Mouse (Mus musculus) forebrain, embryonic 15.5 days (tissue): Measurements from ENCODE around the gene Arhgef12. TPM values are rescaled to one million over a fixed set of nuclear protein-coding genes. Genes with fewer than 3 reads are reported as not detected.
A peak's percentile ranks its signal among the peaks of the same experiment; 100 is the strongest.
"Not testable (repeated sequence)": the region's sequence is repeated elsewhere in the genome, so short reads cannot be mapped to it uniquely, and the experiment has no call there.

Source experiments
- ATAC-seq: fragments of 200-750 bp; cut with Nextera tagmentation; replicated peaks from 2 replicates; pipeline ENCODE4 v1.8.0; 2017; ENCODE audit warnings: mild to moderate bottlenecking, moderate TSS enrichment, moderate library complexity
- H3K27ac ChIP-seq: fragments of 300-500 bp; sonication (generic); replicated peaks from 2 replicates; pipeline ENCODE4 v1.5.1; 2015; ENCODE audit warnings: mild to moderate bottlenecking, inconsistent platforms
- H3K27me3 ChIP-seq: fragments of 300-500 bp; sonication (generic); 2 replicates; pipeline ENCODE4 v1.6.1; 2015; ENCODE audit warnings: inconsistent platforms
- H3K36me3 ChIP-seq: fragments of 300-500 bp; sonication (generic); 2 replicates; pipeline ENCODE4 v1.6.1; 2015; ENCODE audit warnings: mild to moderate bottlenecking, inconsistent platforms
- H3K4me1 ChIP-seq: fragments of 300-500 bp; sonication (generic); 2 replicates; pipeline ENCODE4 v1.6.1; 2015; ENCODE audit warnings: inconsistent platforms
- H3K4me2 ChIP-seq: fragments of 300-500 bp; sonication (generic); replicated peaks from 2 replicates; pipeline ENCODE4 v1.6.1; 2015; ENCODE audit warnings: mild to moderate bottlenecking, inconsistent platforms
- H3K4me3 ChIP-seq: fragments of 300-500 bp; sonication (generic); 2 replicates; pipeline ENCODE4 v1.5.1; 2015; ENCODE audit warnings: mild to moderate bottlenecking, inconsistent platforms
- H3K9ac ChIP-seq: fragments of 300-500 bp; sonication (generic); replicated peaks from 2 replicates; pipeline ENCODE4 v1.6.1; 2015; ENCODE audit warnings: mild to moderate bottlenecking, inconsistent platforms
- H3K9me3 ChIP-seq: fragments of 300-500 bp; sonication (generic); 2 replicates; pipeline ENCODE4 v1.6.1; 2016; ENCODE audit warnings: inconsistent platforms
- WGBS: fragments of 180-500 bp; shearing (Covaris S2); methylation state at CpG from one replicate; pipeline ENCODE4 v1.1.7; 2015; ENCODE audit warnings: mixed read lengths; 5-methylcytosine and 5-hydroxymethylcytosine counted together
- polyA plus RNA-seq: library from polyadenylated mRNA; unstranded; fragments of >200 nt; fragmentation: Nextera tagmentation; extraction: Ambion mirVana; gene quantifications from 2 replicates; pipeline ENCODE4 v1.2.1, GENCODE M21; 2015

The Arhgef12 gene
- polyA plus RNA-seq, 1 experiment from 2014 or later, result 20.0 TPM

GRCm38 (mm10) chr9:42967731-42968130 lies 139.3 kb downstream of the Arhgef12 start:
- no peak for ATAC-seq
- Histone ChIP-seq H3K36me3 (peaks cover 56% of the 10 kb centered on the region), H3K9me3 (no peaks in the 10 kb centered on the region), H3K4me3 (no peak overlapping the region), H3K27ac (no peak overlapping the region), H3K4me2 (no peak overlapping the region), H3K9ac (no peak overlapping the region), H3K27me3 (no peaks in the 10 kb centered on the region), H3K4me1 (peaks cover 5% of the 10 kb centered on the region)
- 90% methylated on average over 9 of the region's 9 CpGs for WGBS

- H3K36me3 ChIP-seq, result peaks cover 33% of the 10 kb centered on the region
- not testable (repeated sequence) for H3K9me3 ChIP-seq, H3K27ac ChIP-seq, H3K4me3 ChIP-seq, H3K4me2 ChIP-seq, H3K9ac ChIP-seq, ATAC-seq, H3K27me3 ChIP-seq, H3K4me1 ChIP-seq
- WGBS, result 74% methylated on average over 3 of the region's 3 CpGs
These were observed 142.2 kb downstream of the Arhgef12 start for GRCm38 (mm10) chr9:42964809-42965208.

- 0 out of 2 replicates have a peak, but pooled peaks have one; percentile 35 for ATAC-seq
These were observed 142.7 kb downstream of the Arhgef12 start for GRCm38 (mm10) chr9:42964366-42964765.

GRCm38 (mm10) chr9:42962506-42962905 lies 144.5 kb downstream of the Arhgef12 start:
- WGBS, result 90% methylated on average over 6 of the region's 6 CpGs
- no peak overlapping the region for H3K27ac ChIP-seq
- ATAC-seq, result no peak

More at GRCm38 (mm10) chr9:42964366-42964765, 142.7 kb downstream of the Arhgef12 start:
- H3K27me3 ChIP-seq, result no peaks in the 10 kb centered on the region
- peaks cover 28% of the 10 kb centered on the region for H3K36me3 ChIP-seq
- H3K9ac ChIP-seq, result no peak overlapping the region
- H3K9me3 ChIP-seq, result no peaks in the 10 kb centered on the region
- H3K4me3 ChIP-seq, result no peak overlapping the region
- H3K4me2 ChIP-seq, result no peak overlapping the region
- 55% methylated on average over 12 of the region's 12 CpGs for WGBS
- no peak overlapping the region; the same call in 1 of the 2 replicates for H3K27ac ChIP-seq
- H3K4me1 ChIP-seq, result peaks cover 5% of the 10 kb centered on the region

GRCm38 (mm10) chr9:42958401-42958800 lies 148.6 kb downstream of the Arhgef12 start:
- Histone ChIP-seq H3K27ac (no peak overlapping the region), H3K36me3 (no peaks in the 10 kb centered on the region), H3K4me1 (0 out of 2 replicates have a peak, but pooled peaks cover 14% of the 10 kb centered on the region), H3K4me2 (no peak overlapping the region), H3K4me3 (no peak overlapping the region), H3K27me3 (no peaks in the 10 kb centered on the region), H3K9ac (no peak overlapping the region), H3K9me3 (no peaks in the 10 kb centered on the region)
- 63% methylated on average over 7 of the region's 7 CpGs for WGBS
- no peak for ATAC-seq

More at GRCm38 (mm10) chr9:42962506-42962905, 144.5 kb downstream of the Arhgef12 start:
- peaks cover 12% of the 10 kb centered on the region for H3K36me3 ChIP-seq
- no peaks in the 10 kb centered on the region for H3K9me3 ChIP-seq
- H3K4me1 ChIP-seq, result peaks cover 9% of the 10 kb centered on the region
- no peaks in the 10 kb centered on the region for H3K27me3 ChIP-seq
- H3K9ac ChIP-seq, result no peak overlapping the region
- no peak overlapping the region for H3K4me2 ChIP-seq
- no peak overlapping the region for H3K4me3 ChIP-seq

GRCm38 (mm10) chr9:42948381-42948780 lies 158.7 kb downstream of the Arhgef12 start:
- Histone ChIP-seq H3K4me1 (peaks cover 4% of the 10 kb centered on the region; the same call in 1 of the 2 replicates), H3K36me3 (no peaks in the 10 kb centered on the region), H3K4me3 (no peak overlapping the region), H3K9ac (no peak overlapping the region), H3K27ac (no peak overlapping the region), H3K4me2 (no peak overlapping the region), H3K9me3 (no peaks in the 10 kb centered on the region), H3K27me3 (no peaks in the 10 kb centered on the region)
- WGBS, result 57% methylated on average over 1 of the region's 1 CpGs
- no peak for ATAC-seq

GRCm38 (mm10) chr9:42945174-42945573 lies 161.9 kb downstream of the Arhgef12 start:
- H3K4me2 ChIP-seq, result no peak overlapping the region
- no peaks in the 10 kb centered on the region for H3K36me3 ChIP-seq
- H3K9ac ChIP-seq, result no peak overlapping the region
- H3K27me3 ChIP-seq, result no peaks in the 10 kb centered on the region
- 78% methylated on average over 7 of the region's 7 CpGs for WGBS
- H3K4me3 ChIP-seq, result peak overlapping the region; percentile 53; the same call in 1 of the 2 replicates
- H3K9me3 ChIP-seq, result no peaks in the 10 kb centered on the region
- peak; percentile 5; the same call in 1 of the 2 replicates for ATAC-seq
- H3K4me1 ChIP-seq, result peaks cover 13% of the 10 kb centered on the region
- no peak overlapping the region for H3K27ac ChIP-seq

- H3K4me3 ChIP-seq, result peak overlapping the region; percentile 53
- H3K27me3 ChIP-seq, result no peaks in the 10 kb centered on the region
- H3K4me2 ChIP-seq, result peak overlapping the region; percentile 88
- H3K9me3 ChIP-seq, result no peaks in the 10 kb centered on the region
- peaks cover 13% of the 10 kb centered on the region for H3K4me1 ChIP-seq
- peak overlapping the region; percentile 61 for H3K9ac ChIP-seq
- peak overlapping the region; percentile 23; the same call in 1 of the 2 replicates for H3K27ac ChIP-seq
- under 1% methylated on average over 49 of the region's 52 CpGs for WGBS
- peak; percentile 91 for ATAC-seq
- H3K36me3 ChIP-seq, result no peaks in the 10 kb centered on the region
These were observed 162.5 kb downstream of the Arhgef12 start for GRCm38 (mm10) chr9:42944536-42945006.

GRCm38 (mm10) chr9:42943781-42944535 lies 163.1 kb downstream of the Arhgef12 start, which contains the start of gene Grik4:
TSS of gene Grik4 (minus strand) at chr9:42944493.
- peak within 1 kb of the TSS; percentile 61 for H3K9ac ChIP-seq
- peak; percentile 74 for ATAC-seq
- H3K4me2 ChIP-seq, result peak within 1 kb of the TSS; percentile 88
- H3K36me3 ChIP-seq, result no peaks in the 10 kb centered on the region
- H3K27me3 ChIP-seq, result no peaks in the 10 kb centered on the region
- peak within 1 kb of the TSS; percentile 53 for H3K4me3 ChIP-seq
- under 1% methylated on average over 52 of the region's 68 CpGs for WGBS
- peaks cover 13% of the 10 kb centered on the region for H3K4me1 ChIP-seq
- H3K9me3 ChIP-seq, result no peaks in the 10 kb centered on the region
- peak within 1 kb of the TSS; percentile 23; the same call in 1 of the 2 replicates for H3K27ac ChIP-seq

- Histone ChIP-seq H3K9me3 (no peaks in the 10 kb centered on the region), H3K36me3 (no peaks in the 10 kb centered on the region), H3K4me3 (peak overlapping the region; percentile 53), H3K9ac (peak overlapping the region; percentile 61; the same call in 1 of the 2 replicates), H3K27ac (no peak overlapping the region), H3K4me2 (peak overlapping the region; percentile 88), H3K4me1 (peaks cover 13% of the 10 kb centered on the region), H3K27me3 (no peaks in the 10 kb centered on the region)
- WGBS, result 2% methylated on average over 9 of the region's 9 CpGs
- ATAC-seq, result peak; percentile 28
These were observed 163.9 kb downstream of the Arhgef12 start for GRCm38 (mm10) chr9:42943057-42943529.

GRCm38 (mm10) chr9:42942148-42942547 lies 164.9 kb downstream of the Arhgef12 start:
- Histone ChIP-seq H3K9ac (no peak overlapping the region), H3K36me3 (no peaks in the 10 kb centered on the region), H3K9me3 (no peaks in the 10 kb centered on the region), H3K27ac (no peak overlapping the region), H3K4me3 (no peak overlapping the region), H3K4me2 (no peak overlapping the region), H3K27me3 (no peaks in the 10 kb centered on the region), H3K4me1 (peaks cover 13% of the 10 kb centered on the region)
- no peak for ATAC-seq
- 54% methylated on average over 4 of the region's 4 CpGs for WGBS

GRCm38 (mm10) chr9:42932146-42932545 lies 174.9 kb downstream of the Arhgef12 start:
- Histone ChIP-seq H3K4me3 (no peak overlapping the region), H3K9me3 (no peaks in the 10 kb centered on the region), H3K27me3 (no peaks in the 10 kb centered on the region), H3K9ac (no peak overlapping the region), H3K4me2 (no peak overlapping the region), H3K27ac (no peak overlapping the region), H3K4me1 (no peaks in the 10 kb centered on the region), H3K36me3 (no peaks in the 10 kb centered on the region)
- no peak for ATAC-seq
- WGBS, result 33% methylated on average over 7 of the region's 7 CpGs
